Mouse (Mus musculus): ENCODE measurements around the gene Dennd2a.
A peak's percentile ranks its signal among the peaks of the same experiment; 100 is the strongest.
"Not testable (repeated sequence)": the region's sequence is repeated elsewhere in the genome, so short reads cannot be mapped to it uniquely, and the experiment has no call there.

The Dennd2a gene

DNA sequence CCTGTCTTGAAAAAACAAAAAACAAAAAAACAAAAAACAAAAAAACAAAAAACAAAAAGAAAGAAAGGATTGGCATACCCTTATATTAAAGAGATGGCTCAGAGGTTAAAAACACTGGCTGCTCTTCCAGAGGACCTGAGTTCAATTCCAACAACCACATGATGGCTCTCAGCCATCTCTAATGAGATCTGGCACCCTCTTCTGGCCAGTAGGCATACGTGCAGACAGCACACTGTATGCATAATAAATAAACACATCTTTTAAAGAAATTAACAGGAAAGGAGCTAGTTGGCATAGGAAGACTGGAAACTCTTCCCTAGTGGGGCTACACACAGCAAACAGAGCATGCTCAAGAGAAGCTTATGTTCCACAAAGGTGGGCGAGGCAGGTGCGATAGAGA, 106.6 kb downstream of the Dennd2a start:
- DNase-seq (ENCODE audit: low spot score in 2 of 2): no peak

DNA sequence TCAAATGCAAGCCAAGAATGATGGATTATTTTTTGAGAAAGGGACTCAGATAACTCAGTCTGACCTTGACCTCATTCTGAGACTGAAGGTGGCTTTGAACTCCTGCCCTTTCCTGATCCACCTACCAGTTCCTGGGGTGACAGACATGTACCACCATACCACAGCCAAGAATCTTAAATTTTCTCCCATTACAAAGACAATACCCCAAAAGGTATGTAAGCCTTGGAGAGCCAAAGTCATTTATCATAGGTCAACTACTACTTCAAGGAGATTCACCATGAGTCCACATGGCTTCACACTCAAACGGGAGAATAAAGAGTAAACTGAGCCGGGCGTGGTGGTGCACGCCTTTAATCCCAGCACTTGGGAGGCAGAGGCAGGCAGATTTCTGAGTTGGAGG, 107.1 kb downstream of the Dennd2a start:
- no peak for DNase-seq (ENCODE audit: low spot score in 2 of 2)

DNA sequence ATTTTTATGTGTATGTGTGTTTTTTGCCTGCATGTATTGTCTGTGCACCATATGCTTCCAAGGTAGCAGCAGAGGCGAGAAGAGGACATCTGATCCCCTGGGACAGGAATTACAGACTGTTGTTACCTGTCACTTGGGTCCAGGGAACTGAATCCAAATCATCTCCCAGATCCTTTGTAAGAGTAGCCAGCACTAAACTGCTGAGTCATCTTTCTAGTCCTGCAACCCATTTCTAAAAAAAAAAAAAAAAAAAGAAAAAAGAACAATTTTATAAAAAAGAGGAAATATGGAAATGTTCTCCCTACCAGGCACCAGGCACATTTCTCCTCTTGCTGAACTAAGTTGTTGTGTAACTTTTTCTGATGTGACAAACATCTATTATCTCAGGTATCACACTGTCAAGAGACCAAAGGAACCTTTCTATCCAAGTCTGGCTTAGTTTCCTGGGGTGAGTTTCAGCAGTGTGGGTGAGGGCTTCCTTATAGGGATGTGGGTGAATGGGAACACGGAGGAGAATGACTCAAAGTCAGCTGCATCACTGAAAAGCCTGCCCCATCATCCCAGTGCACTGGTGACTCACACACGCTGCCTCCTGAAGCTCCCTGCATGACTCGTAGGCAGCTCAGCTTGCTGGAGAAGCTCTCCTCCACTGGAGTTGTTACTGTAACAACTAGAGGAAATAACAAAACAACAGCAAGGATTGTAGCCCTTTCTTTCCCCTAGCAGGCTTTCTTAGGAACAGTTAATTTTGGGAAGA, 110.1 kb downstream of the Dennd2a start:
- DNase-seq (ENCODE audit: low spot score in 2 of 2): peak; percentile 56 to 66

DNA sequence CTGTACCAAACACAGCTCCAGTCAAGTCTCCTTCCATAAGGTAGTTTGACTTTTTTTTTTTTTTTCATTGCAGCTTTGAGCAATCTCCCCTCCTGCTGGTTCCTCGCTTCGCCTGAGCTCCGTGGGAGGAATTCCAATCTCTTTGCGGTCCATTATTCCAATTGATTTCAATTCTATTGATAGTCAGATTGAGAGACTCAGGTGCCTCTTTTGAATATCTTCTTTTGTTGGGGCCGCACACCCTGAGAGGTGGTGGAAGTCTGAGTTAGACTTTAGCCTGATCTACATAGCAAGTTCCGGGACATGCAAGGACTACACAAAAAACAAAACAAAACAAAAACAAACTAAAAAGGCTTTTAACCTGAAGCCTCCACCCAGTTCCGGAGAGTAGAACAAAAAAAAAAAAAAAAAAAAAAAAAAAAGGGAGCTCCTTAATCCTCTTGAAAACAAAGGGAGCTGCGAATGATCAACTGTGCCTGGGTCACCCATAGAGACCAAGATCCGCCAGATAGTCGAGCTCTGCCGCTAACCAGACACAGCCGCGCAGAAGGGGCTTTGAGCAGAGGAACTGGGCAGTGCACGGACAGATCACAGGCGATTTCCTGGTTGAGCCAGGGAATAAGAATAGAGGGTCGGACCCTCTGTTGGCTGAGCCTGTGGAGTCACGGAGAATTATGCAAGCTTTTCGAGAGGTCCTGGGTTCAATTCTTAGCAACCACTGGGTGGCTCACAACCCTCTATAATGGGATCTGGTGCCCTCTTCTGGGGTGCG, 111.7 kb downstream of the Dennd2a start:
- DNase-seq (ENCODE audit: low spot score in 2 of 2): no peak

DNA sequence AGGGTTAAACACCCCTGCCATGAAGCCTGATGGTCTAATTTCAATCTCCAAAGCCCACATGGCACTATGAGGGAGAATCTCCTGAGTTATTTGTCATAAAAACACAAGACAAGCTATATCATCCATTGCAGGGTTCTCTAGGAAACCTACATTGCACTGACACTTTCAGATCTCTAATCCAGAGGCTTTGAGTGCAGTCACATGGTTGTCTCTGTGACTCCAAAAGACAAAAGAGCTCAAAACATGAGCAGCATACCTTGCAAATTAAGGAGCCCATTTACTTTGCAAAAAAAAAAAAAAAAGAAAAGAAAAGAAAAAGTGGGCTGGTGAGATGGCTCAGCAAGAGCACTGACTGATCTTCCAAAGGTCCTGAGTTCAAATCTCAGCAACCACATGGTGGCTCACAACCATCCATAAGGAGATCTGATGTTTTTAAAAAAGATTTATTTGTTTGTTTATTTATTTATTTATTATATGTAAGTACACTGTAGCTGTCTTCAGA, 114.8 kb downstream of the Dennd2a start:
- DNase-seq (ENCODE audit: low spot score in 2 of 2): no peak

DNA sequence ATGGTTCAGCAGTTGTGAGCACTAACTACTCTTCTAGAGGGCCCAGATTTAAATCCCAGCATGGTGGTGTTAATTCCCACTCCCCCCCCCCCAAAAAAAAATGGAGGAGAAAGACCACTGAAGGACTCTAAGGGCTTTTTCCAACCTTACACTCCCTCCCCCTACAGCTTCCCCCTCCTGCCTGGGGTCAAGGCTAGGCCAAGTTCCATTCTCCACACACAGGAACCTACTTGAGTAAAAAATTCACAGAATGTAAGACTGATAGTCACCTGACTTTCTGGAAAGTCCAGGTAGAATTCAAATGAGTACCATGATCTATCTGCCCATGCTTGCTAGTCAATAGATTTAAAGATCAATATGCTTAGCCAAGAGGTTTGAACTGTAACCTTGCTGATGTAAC, 117.5 kb downstream of the Dennd2a start:
- no peak for DNase-seq (ENCODE audit: low spot score in 2 of 2)

DNA sequence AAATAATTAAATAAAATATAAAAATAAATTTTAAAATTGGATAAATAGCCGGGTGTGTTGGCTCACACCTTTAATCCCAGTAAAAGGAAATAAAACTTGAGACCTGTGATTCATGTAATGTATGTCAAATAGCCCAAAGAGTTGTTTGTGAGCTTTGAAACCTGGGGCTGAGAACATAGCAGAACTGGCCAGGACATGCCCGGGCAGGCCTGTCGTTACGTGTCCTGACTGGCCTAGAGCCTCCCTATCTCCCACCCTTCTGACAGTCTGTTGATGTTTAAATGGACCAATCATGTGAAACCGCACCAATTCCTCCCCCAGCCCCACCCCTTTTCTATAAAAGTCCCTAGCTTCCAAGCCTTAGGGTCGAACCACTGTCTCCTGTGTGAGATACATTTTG, 120.1 kb downstream of the Dennd2a start:
- DNase-seq (ENCODE audit: low spot score in 2 of 2): not testable (repeated sequence)

DNA sequence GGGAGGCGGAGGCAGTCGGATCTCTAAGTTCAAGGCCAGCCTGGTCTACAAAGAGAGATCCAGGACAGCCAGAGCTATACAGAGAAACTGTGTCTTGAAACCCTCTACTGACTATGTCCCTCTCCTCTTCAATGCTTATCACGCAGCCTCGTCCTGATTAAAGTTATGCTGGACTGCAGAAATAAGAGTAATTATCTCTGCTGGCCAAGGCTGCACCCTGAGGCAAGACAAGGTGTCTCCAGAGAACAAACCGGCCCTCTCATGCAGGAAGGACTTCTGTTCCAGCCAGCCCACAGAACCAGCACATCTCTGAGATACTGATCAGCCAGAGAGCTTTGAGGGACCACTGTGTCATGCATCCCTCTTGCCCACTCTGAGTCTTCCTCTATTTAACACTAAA, 121.8 kb downstream of the Dennd2a start:
- no peak for DNase-seq (ENCODE audit: low spot score in 2 of 2)

DNA sequence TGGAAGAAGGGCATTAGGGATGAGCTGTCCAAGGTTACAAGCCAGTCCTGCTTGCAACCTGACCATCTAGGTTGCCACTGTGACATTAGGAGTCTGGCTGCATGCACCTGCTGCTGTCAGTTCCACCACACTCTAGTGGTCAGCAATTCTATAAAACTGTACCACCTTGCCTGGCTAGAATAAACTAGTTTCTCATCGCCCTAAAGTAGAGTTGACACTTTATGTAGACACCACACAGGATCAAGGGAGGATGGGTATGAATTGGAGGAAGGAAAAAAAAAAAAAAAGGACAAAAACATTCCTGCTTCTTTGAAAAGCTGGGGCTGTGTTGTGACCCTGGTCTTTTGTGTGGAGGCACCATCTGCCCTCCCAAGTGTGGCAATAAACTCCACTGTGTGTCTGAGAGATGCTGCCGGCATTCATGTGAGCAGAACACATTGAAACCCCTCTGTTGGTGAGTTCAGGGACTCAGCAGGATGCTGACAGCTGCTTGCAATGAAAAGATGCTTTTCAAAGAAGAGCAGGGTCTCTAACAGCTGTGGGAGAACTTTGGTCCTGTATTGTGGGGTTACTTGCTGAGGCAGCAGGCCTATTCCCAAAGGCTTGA, 122.7 kb downstream of the Dennd2a start:
- no peak for DNase-seq (ENCODE audit: low spot score in 2 of 2)

DNA sequence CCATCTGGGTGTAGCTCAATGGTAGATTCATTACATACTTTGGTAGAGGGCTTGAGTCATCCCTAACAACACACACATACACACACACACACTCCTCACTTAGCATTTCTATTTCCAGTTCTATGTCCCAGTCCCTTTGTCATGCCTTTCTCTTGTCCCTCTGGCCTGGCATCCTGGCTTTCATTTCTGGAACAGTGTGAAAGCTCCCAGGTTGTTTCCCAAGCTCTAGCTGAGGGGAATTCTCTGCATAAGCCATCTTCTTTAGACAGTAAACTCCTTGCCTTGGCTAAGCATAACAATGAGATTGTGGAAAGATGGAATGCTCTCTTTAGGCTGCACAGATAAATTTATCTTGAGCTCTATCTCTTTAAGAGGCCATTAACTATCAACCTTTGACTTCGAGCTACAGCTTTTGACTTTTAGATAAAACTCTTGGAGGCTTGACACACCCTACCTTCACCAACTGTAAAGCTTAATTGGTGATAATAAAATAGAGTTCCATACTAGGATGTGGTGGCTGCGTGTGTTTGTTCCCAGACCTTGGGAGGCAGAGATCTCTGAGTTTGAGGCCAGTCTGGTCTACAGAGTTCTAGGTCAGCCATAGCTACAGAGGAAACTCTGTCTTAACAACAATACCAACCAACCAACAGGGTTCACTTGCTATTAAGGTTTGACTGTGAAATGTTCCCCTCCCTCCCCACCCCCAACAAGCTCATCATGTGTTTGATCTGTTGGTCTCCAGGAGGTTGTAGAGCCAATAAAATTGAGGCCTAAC, 123.4 kb downstream of the Dennd2a start:
- DNase-seq (ENCODE audit: low spot score in 2 of 2): no peak

DNA sequence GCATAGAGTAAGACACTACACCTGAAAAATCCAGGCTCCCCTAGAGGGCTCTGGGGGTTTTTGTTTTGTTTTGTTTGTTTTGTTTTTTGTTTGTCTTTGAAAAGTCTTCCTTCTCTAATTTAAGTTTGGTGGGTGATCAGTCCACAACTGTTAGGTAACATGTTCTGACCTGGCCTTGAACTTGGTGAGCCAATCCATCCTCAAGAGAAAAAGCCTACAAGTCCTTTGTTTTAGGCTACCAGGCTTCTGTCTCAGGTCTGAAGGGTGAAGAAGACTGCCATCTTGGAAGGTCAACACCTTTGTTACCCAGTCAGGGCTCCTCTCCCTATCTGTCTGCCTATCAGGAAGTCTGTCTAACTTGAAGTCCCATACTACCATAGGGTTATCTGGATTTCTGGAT, 124.0 kb downstream of the Dennd2a start:
- no peak for DNase-seq (ENCODE audit: low spot score in 2 of 2)

DNA sequence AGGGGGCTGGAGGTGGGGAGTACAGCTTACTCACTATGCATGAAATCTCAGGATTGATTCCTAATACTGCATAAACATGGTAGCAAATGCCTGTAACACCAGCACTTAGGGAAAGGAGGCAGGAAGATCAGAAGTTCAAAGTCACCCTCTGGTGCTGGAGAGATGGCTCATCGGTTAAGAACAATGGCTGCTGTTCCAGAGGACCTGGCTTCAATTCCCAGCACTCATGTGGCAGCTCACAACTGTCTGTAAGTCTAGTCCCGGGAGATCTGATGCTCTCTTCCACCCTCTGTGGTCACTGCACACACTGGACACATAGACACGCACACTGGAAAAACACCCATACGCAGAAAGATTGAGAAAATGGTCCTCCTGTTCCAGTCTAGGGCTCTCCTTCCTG, 124.5 kb downstream of the Dennd2a start:
- no peak for DNase-seq (ENCODE audit: low spot score in 2 of 2)

DNA sequence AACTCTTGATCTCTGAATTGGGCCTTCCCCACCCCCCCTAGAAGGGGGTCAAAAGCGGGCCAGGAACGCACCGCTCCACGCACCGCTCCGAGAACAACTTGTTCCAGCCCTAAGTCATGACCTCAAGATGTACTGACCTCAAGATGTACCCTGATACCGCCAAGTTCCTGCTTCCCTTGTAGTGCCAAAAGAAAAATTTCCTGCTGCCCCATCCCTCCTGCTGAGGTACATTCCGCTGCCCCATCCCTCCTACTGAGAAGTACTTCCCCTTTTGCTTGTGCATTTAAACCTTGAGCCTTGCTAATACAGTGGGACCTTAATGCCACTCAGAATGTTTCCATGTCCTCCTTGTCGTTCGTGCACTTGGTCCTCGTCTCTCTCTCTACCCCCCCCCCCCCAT, 126.9 kb downstream of the Dennd2a start:
- no peak for DNase-seq (ENCODE audit: low spot score in 2 of 2)

DNA sequence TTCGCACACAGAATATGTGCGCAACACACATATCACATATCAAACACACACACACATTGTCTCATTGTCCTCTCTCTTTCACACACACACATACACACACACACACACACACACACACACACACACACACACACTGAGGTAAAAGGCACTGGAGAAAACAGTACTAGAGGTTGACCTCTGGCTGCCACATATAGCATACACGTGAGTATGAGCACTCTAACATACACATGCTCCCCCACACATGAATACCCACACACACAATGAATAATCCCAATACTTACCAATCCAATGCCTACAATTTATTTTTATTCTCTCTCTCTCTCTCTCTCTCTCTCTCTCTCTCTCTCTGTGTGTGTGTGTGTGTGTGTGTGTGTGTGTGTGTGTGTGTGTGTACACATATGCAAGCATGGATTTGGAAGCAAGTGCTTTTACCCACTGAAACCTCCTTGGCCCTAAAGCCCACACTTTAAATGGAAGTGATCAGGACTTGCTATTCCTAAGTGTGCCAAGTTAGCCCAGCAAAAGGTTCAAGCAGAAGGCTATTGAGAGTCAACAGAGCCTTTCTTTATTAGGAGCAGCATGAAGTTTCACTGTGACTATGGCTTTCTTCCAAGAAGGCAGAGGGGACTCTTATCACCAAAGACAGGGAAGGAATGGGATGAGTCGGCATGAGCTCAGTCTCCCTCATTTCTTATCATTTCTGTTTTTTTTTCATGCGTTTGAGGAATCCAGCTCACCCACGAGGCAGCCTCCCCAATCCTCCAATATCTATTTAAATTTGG, 128.5 kb downstream of the Dennd2a start:
- DNase-seq (ENCODE audit: low spot score in 2 of 2): no peak

DNA sequence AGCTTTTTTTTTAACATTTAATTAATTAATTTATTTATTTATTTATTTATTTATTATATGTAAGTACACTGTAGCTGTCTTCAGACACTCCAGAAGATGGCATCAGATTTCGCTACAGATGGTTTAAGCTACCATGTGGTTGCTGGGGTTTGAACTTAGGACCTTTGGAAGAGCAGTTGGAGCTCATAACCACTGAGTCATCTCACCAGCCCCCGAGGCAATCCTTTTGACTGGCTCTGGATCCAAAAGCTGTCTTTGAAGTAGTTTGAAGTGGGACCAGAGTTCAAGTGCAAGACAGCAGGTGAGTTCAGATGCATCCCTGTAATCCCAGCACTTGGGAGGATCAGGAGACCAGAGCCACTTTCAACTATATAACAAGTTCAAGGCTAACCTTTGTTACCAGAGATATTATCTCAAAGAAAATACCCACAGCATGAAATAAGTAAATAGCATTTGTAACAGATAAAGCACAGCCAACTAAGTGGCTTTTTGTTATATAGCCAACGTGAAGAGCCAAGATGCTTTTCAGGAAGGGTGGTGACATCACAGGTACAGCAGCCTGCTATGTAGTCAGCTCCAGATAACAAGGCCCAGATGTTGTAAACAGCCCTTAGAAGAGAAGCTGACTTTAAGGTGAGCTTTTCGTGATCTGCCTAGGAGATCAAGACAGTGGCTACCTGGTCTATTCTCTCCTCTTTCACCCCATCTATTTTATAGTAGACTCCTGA, 130.2 kb downstream of the Dennd2a start:
- DNase-seq (ENCODE audit: low spot score in 2 of 2): no peak

DNA sequence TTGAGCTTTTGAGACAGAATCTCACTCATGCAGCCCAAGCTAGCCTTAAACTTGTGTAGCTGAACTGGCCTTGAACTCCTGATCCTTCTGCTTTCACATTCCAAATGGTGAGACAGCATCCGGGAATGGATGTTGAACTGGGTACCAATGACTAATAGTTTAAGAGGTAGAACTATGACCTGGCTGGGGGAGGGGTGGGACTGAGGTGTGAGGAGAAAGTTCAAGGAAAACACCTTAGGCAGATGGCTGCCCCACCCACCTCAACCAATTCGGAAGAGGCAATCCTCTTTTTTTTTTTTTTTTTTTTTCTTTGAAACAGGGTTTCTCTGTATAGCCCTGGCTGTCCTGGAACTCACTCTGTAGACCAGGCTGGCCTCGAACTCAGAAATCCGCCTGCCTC, 130.9 kb downstream of the Dennd2a start:
- DNase-seq (ENCODE audit: low spot score in 2 of 2): no peak

DNA sequence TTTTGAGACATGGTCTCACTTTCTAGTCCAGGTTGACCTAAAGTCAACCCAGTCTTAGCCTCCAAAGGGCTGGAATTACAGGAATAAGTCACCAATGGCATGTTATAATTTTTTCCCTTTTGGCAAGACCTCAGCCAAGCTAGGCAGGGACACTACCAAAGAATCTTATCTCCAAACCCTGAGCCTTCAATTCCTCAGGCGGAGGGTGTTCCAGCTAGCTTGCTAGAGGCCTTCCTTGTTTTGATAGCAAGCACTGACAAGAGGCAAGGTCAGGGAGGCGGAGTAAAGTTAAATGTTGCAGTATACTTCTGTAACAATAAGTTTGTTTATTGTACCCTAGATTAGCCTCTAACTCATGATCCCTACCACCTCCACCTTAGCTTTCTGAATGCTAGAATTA, 132.5 kb downstream of the Dennd2a start:
- DNase-seq (ENCODE audit: low spot score in 2 of 2): no peak

DNA sequence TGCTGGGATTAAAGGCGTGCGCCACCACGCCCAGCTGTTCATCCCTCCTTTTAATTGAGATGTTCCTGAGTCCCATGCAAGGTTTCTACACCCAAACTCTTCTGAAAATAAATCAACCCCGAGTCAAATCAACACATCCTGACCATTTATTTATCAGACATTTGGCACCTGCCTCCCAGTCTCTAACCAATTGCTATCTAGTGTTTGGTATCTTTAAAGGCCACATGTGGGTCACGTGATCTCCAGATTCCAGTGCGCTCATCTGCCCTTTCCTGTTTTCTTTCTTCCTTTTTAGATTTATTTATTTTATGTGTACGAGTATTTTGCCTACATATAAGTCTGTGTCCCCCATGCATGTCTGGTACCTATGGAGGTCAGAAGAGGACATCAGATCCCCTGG, 134.0 kb downstream of the Dennd2a start:
- DNase-seq (ENCODE audit: low spot score in 2 of 2): no peak

DNA sequence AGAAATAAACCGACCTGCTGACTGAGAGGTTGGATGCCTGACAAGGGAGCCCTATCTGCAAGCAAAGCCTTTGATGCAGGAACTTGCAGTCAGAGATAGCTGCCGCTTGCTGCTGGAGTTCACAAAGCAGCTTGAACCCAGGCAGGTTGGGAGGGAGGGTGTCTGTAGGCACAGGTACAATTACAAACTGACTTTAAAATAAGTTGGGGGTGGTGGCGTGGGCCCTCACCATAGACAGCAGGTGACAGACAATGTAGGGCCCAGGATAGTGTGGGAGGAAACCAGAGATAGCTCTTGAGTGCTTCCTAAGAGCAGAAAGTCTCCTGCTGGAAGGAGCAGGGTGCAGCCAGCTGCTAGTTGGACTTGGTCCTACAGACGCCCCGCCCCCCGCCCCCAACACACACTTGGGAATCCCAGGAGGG, 134.5 kb downstream of the Dennd2a start:
- DNase-seq (ENCODE audit: low spot score in 2 of 2): peak in 1 of 2 experiments; percentile 62

DNA sequence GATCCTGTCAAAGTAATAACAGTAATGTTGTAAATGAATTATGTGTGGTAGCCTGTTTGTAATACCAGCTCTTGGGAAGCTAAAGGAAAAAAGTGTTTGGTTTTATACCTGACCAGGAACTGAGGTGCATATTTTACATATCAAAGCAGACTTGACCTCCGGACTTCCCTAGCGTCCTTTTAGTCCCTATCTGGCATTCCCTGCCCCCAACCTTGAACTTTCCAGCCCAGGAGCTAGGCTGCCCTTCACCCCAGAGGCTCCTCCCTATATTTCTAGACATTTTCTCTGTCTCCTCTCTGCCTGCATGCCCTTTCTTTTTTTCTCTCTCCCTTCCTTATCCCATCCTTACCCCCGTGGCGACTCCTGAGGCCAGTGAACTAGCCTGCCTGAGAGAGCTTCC, 136.8 kb downstream of the Dennd2a start:
- DNase-seq (ENCODE audit: low spot score in 2 of 2): no peak
